Mouse (Mus musculus) embryo, embryonic 10.5 days (tissue): ENCODE measurements at regions not wholly inside any gene's neighbourhood (a gene's known extent, or its start where the extent isn't known, plus 50 kb on each side); places are given as distances from the start of the nearest gene placed in this dataset.

ENCODE experiments used
- DNase-seq: peaks from one replicate; pipeline ENCODE4 v3.0.0-alpha.2; 2015; ENCODE audit warnings: low spot score

GRCm38 (mm10) chr4:79052723-79053122 lies 841.0 kb upstream of the Ptprd start:
- DNase-seq = peak; percentile 37
